Mouse (Mus musculus): ENCODE data around the gene Gm4858.

GRCm38 (mm10) chr3:93031450-93031849 lies 37.2 kb upstream of the Gm4858 start:
- TF ChIP-seq CTCF (IDR thresholded peaks at IDR 0.05; ENCODE audit: low read depth) (peak; percentile 92), EP300 (optimal IDR thresholded peaks at IDR 0.05) (no peak)

All from stomach, postnatal 0 days (tissue).